Mouse (Mus musculus) right cerebral cortex, postnatal 36 days (tissue): Measurements from ENCODE around the gene Ednra.

ENCODE experiments used
- DNase-seq, 2 experiments: peaks; one replicate each; pipeline ENCODE4 v3.0.0; 2022; ENCODE audit warnings: low spot score in 2 of 2, mixed read lengths in 1 of 2

The Ednra gene

GRCm38 (mm10) chr8:77640093-77640839, 84.0 kb downstream of the Ednra start:
- no peak for DNase-seq

- DNase-seq, result no peak
Observed at GRCm38 (mm10) chr8:77637593-77637992, 86.7 kb downstream of the Ednra start.

- no peak for DNase-seq
Observed at GRCm38 (mm10) chr8:77634035-77634434, 90.2 kb downstream of the Ednra start.

GRCm38 (mm10) chr8:77633211-77633610, 91.1 kb downstream of the Ednra start:
- DNase-seq, result no peak

- no peak for DNase-seq
Observed at GRCm38 (mm10) chr8:77630691-77631090, 93.6 kb downstream of the Ednra start.

GRCm38 (mm10) chr8:77629858-77630537, 94.3 kb downstream of the Ednra start:
- peak; percentile 44 to 55 for DNase-seq

GRCm38 (mm10) chr8:77623677-77624209, 100.5 kb downstream of the Ednra start:
- no peak for DNase-seq

GRCm38 (mm10) chr8:77617916-77618315, 106.3 kb downstream of the Ednra start:
- no peak for DNase-seq
